Mouse (Mus musculus) cerebellum, adult 9-10 months (tissue): ENCODE measurements around the gene Gal3st3.

ENCODE experiments used
- DNase-seq: peaks from one replicate; pipeline ENCODE4 v3.0.0; 2022

Gal3st3 gene

DNA sequence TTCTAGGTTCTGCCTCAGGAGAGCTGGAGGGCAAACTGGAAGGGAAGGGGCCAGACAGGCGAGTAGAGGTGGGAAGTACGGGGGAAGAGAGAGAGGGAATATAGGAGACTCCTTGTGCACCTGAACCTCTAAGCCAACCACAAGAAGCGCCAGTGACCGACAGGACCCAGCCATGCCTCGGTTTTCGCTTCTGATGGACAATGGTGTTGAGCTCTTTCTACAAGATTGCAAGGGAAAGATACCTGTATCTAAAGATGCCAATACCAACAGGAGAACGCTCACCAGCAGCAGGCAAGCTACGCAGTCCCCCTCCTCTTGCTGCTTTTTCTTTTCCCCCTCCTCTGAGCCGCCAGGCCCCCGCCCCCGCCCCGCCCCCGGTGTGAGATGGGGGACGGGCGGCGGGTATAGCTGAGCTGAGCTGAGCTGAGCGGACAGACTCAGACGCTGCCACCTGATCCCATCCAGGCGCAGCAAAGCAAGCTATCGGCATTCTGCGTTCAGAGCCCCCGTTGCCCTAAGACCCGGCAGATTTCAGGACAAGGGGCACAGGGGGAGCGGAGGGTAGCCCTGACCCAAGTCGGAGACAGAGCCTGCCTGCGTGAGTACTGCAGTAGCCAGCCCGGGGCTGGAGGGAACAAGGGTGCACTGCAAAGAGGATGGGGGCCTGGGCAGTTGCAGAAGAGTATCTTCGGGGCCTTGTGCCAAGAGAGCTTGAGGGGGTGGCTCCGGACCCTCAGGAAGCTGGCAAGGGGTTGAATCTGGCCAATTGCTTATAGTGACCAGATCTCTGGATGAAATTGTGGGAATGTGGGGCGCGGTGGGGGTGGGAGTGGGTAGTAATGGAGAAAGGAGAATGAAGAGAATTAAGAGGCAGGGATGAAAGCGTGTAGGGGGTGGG is at the start of gene Gal3st3:
Gal3st3 (plus strand) TSS at position 429 of the 898 bp plus-strand sequence.
- peak; percentile 61 for DNase-seq

DNA sequence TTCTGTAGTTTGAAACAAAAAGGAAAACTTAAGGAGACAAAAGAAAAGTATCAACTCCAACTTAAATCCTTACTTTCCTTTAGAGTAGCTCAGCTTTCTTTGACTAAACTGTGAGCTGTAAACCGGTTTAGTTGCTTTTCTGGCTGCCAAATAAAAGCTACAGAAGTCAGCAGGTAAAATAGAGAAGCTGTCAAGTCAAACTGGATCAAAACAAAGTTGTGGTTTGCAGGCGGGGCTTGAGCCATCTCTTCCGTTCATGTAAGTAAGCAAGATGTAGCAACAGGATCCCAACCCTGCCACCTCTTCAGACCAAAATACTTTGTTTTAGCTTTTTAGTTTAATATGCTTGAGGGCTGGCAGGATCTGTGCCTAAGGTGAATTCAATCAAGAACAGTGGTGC is 41.0 kb upstream of the Gal3st3 start:
- DNase-seq, result no peak

DNA sequence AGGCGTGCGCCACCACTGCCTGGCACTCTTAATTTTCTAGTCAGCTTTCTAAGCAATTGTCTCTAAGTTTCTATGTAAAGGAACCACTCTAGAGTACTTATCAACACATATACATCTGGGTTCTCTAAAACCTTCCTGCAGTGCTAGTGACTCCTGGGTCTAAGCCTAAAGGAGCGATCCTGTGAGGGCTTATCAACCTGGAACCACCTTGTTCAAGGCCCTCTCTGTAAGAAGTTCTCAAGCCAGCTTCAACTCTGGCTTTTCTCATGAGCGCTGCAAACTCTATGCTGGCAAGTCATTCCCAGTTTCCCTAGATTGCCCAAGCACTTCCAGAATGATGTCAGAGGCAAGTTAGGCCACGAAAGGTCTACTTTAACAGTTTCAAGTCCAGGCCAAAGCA is 31.1 kb upstream of the Gal3st3 start:
- no peak for DNase-seq

DNA sequence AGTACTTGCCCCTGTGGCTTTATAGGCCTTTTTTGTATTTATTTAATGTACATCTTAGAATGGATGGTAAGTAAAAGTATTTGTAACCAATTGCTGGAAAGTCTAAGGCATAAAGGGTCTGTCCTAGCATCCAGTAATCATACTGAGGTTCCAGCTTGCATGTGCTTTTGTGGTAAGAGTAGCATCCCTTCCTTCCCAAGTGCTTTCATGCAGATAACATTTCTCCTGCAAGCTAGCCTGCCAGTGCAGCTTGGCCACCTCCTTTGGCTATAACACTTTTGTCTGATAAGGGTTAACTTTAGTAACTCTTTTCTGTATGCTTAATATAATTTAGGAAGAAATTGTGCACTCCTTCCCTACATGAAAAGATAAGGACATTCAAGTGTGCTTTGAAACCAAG is 30.1 kb upstream of the Gal3st3 start:
- no peak for DNase-seq

DNA sequence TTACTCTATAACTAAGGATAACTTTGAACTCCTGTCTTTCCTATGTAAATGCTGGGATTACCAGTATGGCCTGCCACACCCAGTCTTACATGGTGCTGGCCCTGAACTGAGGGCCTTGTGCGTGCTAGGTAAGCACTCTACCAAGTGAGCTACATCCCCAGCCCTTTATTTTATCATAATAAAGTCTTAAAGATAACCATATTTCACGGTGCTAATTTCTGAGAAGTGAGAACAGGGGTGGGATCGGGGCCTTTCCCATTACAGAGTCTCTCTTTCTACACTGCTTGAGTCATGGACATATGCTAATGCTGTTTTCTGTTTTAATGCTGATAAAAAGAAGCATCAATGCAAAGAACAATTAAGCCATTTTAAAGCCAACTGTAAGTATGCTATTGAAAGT is 29.3 kb upstream of the Gal3st3 start:
- no peak for DNase-seq

DNA sequence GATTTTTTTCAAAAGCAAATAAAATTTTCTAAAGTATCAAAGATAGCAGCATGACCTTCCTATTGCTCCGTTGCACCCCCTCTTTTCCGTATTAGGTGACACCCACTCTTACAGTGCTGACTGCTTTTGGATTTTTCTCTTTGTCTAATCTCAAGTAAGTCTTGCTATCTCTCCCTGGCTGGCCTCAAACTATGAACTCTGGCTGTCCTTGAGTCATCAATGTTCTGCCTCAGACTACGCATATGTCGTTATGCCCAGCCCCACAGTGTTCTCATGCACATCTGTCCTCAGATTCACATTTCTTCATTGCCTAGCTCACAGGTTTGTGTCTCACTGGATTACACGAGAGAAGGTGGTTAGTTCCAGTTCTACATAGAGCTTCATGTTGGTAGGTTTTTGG is 28.7 kb upstream of the Gal3st3 start:
- no peak for DNase-seq

DNA sequence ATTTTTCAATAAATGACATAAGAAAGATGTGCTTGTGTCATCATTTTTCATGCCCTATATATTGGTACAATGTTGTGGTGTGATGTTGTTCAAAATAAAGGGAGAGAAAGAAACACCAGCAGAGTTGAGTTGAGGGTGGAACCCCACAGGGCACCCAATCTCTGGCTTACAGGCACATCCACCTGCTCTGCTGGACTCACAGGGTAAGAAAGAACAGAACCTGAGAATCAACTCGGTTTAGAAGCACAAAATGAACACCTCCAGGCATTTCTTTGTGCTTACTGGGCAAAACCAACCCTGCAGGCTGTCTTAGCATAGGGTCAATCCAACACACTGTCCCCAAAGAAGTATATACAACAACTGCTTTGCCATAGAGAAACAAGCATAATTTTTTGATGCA is 26.7 kb upstream of the Gal3st3 start:
- no peak for DNase-seq

DNA sequence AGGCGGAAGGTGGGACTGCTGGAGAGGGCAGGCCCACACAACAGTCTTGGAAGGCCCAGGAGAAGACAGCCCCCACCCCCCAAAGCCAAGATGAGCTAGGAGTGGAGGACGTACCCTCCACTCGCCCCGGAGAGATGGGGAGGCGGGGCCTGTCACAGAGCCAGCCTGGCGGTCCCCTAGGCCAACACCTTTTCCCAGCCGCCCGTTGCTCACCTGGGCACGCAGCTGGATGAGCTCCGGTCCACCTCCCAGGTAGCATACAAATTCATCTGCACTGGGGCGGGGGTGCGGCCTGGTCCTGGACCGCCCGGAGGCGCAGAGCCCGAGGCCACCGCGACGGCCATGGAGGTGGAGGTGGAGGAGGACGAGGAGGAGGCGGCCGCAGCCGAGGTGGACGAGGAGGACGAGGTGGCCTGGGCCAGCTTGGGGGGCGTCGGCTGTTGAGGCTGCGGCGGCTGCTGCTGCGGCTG is 25.8 kb upstream of the Gal3st3 start:
- DNase-seq, result peak; percentile 42

DNA sequence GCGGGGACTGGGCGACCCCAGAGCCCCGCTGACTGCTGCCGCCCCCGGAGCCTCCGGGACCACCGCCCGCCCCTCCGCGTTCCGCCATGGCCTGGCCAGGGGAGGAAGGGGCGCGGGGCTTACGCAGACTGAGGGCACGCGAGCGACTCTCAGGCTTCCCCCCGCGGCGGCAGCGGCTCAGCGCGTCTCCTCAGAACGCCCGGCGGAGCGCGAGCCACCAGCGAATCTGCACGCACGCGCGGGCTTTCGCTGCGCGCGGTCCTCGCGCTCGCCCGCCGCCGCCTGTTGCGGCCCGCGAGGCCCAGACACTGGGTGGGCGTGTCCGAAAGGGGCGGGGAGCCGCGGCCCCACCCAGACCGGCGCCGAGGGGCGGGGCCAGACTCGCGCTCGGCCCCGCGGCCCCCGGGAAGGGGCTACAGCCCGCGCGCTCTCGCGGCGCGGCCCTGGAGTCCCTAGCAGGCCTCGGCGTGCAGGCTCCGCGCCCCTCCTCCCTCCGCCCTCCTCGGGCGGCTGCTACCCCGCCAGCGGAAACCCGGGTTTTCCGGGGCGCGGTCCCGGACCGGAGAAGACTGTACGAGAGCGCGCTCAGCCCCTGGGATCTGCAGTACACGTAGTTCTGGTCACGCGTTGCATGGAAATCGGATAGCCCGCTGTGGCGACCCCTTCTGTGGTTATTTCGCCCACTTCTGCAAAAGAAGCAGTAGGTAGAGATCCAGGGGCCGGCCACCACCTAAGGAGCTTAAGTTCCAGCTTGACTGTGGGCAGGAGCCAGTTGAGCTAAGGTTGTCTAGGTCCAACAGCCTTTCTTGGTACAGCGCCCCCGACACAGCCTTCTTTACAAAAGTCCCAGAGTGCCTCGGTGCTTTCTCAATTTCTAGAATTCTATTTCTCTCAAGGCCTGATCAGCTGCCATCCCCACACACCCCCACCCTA is 25.1 kb upstream of the Gal3st3 start, which contains the start of gene Pacs1:
Pacs1 (minus strand) TSS at position 319 of the 933 bp plus-strand sequence.
- peak; percentile 78 for DNase-seq

DNA sequence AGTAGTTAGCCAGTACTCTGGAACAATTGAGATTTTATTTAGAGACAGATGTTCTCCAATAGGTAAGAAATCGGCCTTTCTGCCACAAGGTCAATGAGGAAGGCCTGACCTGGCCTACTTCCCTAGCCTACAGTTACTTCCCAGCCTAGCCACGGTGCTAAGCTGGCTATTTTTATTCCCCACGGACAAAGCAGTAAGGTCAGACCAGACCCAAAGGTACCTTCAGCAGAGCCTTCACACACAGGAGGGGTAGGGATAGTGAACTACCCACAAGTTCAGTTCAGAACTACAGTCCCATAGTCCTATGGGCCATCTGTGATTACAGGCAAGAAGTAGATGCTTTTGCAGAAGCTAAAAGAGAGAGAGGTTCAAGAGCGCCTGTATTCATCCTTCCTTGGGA is 24.2 kb upstream of the Gal3st3 start:
- DNase-seq, result no peak

DNA sequence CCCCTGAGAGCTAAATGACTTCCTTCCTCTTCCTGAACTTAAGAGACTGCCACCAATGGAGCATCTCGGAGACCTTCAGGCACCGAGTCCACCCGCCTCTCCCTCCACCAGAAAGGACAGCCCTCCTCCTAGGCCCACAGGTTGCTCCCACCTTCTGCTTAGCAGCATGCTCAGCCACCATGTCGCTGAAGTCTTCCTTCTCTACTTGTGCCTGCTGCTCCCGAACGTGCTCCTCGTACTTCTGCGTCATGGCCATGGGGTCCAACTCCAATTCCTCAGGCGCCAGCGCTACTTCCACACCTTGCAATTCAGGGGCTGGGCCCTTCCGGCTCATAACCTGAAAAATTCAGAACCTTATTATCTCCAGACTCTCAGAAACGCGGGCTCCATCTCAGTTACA is 23.5 kb upstream of the Gal3st3 start:
- no peak for DNase-seq

DNA sequence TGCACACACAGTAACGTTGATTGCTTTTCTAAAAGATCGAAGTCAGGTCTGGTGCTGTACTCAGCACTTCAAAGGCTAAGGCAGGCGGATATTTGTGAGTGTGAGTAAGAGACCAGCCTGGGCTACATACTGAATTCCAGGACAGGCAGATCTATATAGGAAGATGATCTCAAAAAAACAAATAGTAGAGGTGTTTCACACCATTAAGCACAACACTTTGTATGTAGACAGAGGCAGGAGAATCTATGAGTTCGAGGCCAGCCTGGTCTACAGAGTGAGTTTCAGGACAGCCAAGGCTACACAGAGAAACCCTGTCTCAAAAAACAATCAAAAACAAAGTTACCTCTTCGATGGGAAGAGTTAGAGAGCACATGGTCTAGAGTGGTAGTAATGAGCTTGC is 22.4 kb upstream of the Gal3st3 start:
- no peak for DNase-seq

DNA sequence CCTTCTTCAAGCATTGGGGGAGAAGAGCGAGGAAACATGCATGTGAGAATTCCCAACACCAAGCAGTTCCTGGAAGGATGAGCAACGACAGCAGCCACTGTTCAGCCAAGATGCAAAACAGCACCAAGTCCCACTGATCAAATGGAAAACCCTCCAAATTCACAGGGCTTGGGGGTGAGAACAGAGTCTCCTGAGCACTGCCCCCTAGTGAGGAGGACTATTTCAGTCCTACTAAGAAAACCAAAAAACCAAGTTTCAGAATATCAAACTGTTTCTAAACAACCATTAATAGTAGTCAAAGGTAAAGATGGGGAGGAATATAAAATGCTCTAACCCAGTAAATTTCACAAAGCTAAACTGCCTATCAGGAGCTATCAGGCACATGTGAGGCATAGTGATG is 21.6 kb upstream of the Gal3st3 start:
- no peak for DNase-seq

DNA sequence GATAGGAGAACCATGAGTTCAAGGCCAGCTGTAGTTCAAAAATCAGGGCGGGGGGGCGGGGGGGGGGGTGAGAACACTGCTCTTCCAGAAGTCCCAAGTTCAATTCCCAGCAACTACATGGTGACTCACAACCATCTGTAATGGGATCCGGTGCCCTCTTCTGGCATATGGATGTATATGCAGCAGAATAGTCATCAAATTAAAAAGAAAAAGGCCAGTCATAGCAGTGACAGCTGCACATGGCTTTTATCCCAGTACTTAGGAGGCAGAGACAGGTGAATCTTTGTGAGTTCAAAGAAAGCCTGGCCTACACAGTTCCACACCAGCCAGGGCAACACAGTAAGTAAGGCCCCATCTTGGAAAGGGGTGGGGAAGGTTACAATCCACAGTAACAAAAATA is 21.0 kb upstream of the Gal3st3 start:
- no peak for DNase-seq

DNA sequence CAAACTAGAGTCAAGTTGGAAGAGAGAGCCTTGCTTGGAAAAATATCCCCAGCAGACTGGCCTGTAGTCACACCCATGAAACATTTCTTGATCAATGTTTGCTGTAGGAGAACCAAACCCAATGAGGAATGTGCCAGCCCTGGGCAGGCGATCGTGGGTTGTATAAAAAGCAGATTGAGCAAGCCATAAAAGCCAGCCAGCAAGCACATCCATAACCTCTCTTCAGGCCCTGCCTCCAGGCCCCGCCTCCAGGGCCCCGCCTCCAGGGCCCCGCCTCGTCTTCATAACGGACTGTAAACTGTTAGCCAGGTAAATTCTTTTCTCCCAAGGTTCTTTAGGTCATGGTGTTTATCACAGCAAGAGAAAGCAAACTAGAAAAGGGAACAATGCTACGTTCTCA is 19.8 kb upstream of the Gal3st3 start:
- DNase-seq, result no peak

DNA sequence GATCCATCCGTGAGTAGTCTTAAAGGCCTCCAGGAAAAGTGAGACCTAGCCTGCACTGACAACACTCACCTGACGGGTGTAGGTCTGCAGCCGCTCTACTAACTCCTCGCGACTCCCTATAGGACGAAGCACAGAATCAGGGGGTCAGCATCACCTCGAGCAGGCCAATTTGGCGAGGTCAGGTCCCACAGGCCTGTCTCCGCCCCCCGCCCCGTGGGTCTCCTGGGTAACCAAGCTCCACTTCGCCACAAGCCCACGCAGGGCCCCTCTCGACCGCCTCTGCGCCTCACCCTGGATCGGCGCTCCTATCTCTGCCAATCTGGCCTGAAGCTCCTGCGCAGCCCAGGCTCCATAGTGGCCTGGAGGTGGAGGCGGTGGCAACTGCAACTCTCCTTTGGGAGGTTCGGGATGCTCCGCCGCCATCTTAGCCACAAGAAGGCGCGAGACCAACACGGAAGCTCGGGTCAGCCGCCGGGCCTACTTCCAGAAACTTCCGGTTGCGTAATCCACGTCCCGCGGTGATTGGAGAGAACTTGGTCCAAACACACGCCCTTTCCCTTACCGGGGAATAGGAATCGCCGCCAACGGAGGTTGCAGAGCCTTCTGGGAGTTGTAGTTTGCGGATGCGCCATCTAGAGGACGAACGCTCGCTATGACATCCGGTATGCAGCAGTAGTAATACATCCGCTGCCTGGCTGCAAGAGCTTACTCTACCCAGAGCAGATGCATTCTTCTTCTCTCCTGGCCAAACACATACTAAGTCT is 3.0 kb upstream of the Gal3st3 start, which contains the start of gene Sf3b2:
Sf3b2 (minus strand) TSS at position 484 of the 764 bp plus-strand sequence.
- DNase-seq, result peak; percentile 99

DNA sequence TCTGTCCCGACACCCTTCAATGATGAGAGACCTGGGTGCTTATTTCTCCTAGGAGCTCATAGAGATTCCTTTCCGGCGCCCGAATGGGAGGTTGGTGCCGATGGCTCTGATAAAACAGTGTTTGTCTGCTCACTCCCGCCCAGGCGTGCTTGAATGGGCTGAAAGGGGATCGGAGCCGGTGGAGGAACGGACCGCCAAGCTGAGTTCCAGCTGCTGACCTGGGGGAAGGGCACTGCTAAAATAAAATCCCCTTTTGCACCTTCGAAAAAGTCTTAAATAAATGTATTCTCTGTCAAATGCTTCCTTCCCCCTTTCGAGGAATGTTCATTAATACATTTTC is 2.4 kb upstream of the Gal3st3 start:
- no peak for DNase-seq

DNA sequence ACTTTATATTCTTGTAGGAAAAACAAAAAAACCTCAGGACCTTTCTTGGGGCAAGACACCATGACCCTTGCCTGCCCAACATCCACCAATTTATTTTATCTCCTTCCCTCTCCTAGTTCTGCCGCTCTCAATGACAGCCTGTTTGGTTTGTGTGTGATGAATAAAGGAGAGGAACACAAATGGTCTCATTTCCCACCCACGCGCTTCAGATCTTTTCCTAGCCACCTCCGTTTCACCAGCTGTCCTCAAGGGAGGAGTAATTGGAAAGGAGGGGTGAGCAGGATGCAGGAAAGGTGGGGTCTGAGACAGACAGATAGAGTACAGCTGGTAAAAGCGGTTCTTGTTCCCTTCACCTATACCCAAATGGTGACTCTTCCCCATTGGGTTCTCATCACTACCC is 1.5 kb upstream of the Gal3st3 start:
- no peak for DNase-seq

DNA sequence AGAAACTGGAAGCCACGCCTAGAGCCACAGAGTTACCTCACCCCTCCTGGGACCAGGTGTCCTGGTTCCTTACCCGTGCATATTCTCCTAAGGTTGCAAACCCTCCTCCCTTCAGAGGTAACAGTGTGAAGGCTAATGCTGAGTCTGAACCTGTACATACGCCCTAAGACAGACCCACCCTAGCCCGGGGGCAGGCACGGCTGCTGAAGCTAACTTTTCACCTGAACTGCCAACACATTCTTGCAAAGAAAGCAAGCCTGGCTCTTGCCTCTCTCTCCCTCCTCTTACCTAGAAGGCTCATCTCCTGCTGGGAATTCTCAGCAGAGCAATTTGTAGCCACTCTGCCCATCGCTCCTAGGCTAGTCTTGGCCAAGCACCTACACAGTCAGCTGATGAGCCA is 2.5 kb downstream of the Gal3st3 start:
- DNase-seq, result no peak

DNA sequence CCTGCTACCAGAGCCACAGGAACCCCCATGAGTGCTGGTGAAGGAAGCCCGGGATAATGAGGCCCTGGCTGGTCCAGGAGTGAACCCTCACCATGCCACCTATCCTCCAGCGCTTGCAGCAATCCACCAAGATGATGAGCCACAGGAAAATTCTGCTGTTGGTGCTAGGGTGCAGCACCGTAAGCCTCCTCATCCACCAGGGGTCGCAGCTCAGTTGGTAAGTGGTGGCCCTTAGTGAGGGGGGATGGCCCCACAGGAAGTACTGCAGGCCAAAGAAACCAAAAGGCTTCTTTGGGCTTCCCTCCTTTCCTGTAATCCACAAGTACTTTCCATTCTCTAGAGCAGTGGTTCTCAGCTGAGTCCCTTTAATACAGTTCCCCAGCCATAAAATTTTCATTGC is 4.3 kb downstream of the Gal3st3 start:
- no peak for DNase-seq

DNA sequence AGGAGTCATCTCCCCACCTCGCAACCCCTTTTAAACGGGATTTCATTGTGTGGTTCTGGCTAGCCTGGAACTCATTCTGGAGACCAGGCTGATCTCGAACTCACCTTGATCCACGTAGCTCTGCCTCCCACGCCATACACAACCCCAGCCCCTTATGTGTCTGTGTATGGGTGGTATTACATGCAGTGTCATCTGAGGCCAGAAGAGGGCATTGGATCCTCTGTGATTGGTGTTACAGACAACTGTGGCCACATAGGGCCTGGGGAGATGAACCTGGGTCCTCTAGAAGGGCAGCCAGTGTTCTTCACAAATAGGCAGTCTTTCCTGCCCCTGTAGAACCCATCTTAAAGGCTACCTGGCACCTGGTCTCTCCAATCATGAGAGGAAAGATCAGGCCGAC is 8.1 kb downstream of the Gal3st3 start:
- no peak for DNase-seq

DNA sequence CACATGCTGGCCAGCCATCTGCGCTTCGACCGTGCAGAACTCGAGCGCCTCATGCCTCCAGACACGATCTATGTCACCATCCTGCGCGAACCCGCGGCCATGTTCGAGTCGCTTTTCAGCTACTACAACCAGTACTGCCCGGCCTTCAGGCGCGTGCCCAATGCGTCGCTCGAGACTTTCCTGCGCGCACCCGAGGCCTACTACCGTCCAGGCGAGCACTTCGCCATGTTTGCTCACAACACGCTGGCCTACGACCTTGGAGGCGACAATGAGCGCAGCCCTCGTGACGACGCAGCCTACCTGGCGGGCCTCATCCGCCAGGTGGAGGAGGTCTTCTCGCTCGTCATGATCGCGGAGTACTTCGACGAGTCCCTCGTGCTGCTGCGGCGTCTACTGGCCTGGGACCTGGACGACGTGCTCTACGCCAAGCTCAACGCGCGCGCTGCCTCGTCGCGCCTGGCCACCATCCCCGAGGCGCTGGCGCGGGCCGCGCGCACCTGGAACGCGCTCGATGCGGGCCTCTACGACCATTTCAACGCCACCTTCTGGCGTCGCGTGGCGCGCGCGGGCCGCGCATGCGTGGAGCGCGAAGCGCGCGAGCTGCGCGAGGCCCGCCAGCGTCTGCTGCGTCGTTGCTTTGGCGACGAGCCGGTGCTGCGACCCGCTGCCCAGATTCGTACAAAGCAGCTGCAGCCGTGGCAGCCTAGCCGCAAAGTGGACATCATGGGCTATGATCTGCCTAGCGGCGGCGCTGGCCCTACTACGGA is 9.0 kb downstream of the Gal3st3 start:
- no peak for DNase-seq
